Mouse (Mus musculus): ENCODE measurements around the gene Cep44. TPM values are rescaled to one million over a fixed set of nuclear protein-coding genes. Genes with fewer than 3 reads are reported as not detected.

The Cep44 gene
- total RNA-seq (2014; rRNA removed), result 33.8 and 38.9 TPM in 2 replicates
- 19.9 and 20.0 TPM in 2 replicates for polyA plus RNA-seq (2015; fragmentation: Nextera tagmentation; extraction: Ambion mirVana)

- WGBS, result under 1% methylated on average over 53 of the region's 53 CpGs
Observed at GRCm38 (mm10) chr8:56550558-56551360, at the start of gene Cep44, which contains the start of gene Fbxo8. TSS of gene Cep44 (minus strand) at chr8:56551047. TSS of gene Fbxo8 (plus strand) at chr8:56551090.

GRCm38 (mm10) chr8:56591502-56591901, 40.7 kb upstream of the Cep44 start:
- Histone ChIP-seq H3K27me3 (ENCODE audit: insufficient read depth, low read length) (no peaks in the 10 kb centered on the region), H3K9me3 (ENCODE audit: low read length) (no peaks in the 10 kb centered on the region), H3K9ac (no peak overlapping the region), H3K4me3 (ENCODE audit: low read depth, low read length) (no peak overlapping the region), H3K36me3 (ENCODE audit: insufficient read depth) (peaks cover 7% of the 10 kb centered on the region), H3K4me2 (ENCODE audit: low read depth) (no peak overlapping the region), H3K4me1 (ENCODE audit: insufficient read depth) (no peaks in the 10 kb centered on the region), H3K27ac (ENCODE audit: low read depth, low read length) (no peak overlapping the region)
- TF ChIP-seq CTCF (IDR thresholded peaks at IDR 0.05; ENCODE audit: low read depth), result no peak
- 96% methylated on average over 5 of the region's 5 CpGs for WGBS
- no peak for DNase-seq
- ATAC-seq, result no peak

More at GRCm38 (mm10) chr8:56550558-56551360, at the start of gene Cep44, which contains the start of gene Fbxo8:
- Histone ChIP-seq H3K27ac (ENCODE audit: low read depth, low read length) (peak within 1 kb of the TSS; percentile 91), H3K36me3 (ENCODE audit: insufficient read depth) (0 out of 2 replicates have a peak, but pooled peaks cover 4% of the 10 kb centered on the region), H3K4me1 (ENCODE audit: insufficient read depth) (peaks cover 9% of the 10 kb centered on the region; the same call in 1 of the 2 replicates), H3K27me3 (ENCODE audit: insufficient read depth, low read length) (no peaks in the 10 kb centered on the region), H3K4me2 (ENCODE audit: low read depth) (peak within 1 kb of the TSS; percentile 50), H3K9ac (peak within 1 kb of the TSS; percentile 72), H3K4me3 (ENCODE audit: low read depth, low read length) (peak within 1 kb of the TSS; percentile 81), H3K9me3 (ENCODE audit: low read length) (no peaks in the 10 kb centered on the region)
- ATAC-seq (peak; percentile 89), DNase-seq (peak; percentile 96)
- TF ChIP-seq CTCF (IDR thresholded peaks at IDR 0.05; ENCODE audit: low read depth), result no peak

GRCm38 (mm10) chr8:56591084-56591483, 40.2 kb upstream of the Cep44 start:
- Histone ChIP-seq H3K4me3 (ENCODE audit: low read depth, low read length) (no peak overlapping the region), H3K9me3 (ENCODE audit: low read length) (no peaks in the 10 kb centered on the region), H3K4me1 (ENCODE audit: insufficient read depth) (no peaks in the 10 kb centered on the region), H3K4me2 (ENCODE audit: low read depth) (no peak overlapping the region), H3K36me3 (ENCODE audit: insufficient read depth) (peaks cover 7% of the 10 kb centered on the region), H3K27ac (ENCODE audit: low read depth, low read length) (no peak overlapping the region), H3K9ac (no peak overlapping the region), H3K27me3 (ENCODE audit: insufficient read depth, low read length) (no peaks in the 10 kb centered on the region)
- TF ChIP-seq CTCF (IDR thresholded peaks at IDR 0.05; ENCODE audit: low read depth), result no peak
- ATAC-seq (no peak), DNase-seq (no peak)
- WGBS, result 98% methylated on average over 1 of the region's 1 CpGs

- Histone ChIP-seq H3K4me2 (ENCODE audit: low read depth) (no peak overlapping the region), H3K4me3 (ENCODE audit: low read depth, low read length) (no peak overlapping the region), H3K27ac (ENCODE audit: low read depth, low read length) (no peak overlapping the region), H3K27me3 (ENCODE audit: insufficient read depth, low read length) (no peaks in the 10 kb centered on the region), H3K36me3 (ENCODE audit: insufficient read depth) (peaks cover 7% of the 10 kb centered on the region), H3K9me3 (ENCODE audit: low read length) (no peaks in the 10 kb centered on the region), H3K4me1 (ENCODE audit: insufficient read depth) (no peaks in the 10 kb centered on the region), H3K9ac (no peak overlapping the region)
- WGBS, result 91% methylated on average over 2 of the region's 2 CpGs
- DNase-seq (no peak), ATAC-seq (no peak)
- TF ChIP-seq CTCF (IDR thresholded peaks at IDR 0.05; ENCODE audit: low read depth), result no peak
Observed at GRCm38 (mm10) chr8:56589004-56589403, 38.2 kb upstream of the Cep44 start.

- Histone ChIP-seq H3K27me3 (ENCODE audit: insufficient read depth, low read length) (no peaks in the 10 kb centered on the region), H3K9me3 (ENCODE audit: low read length) (no peaks in the 10 kb centered on the region), H3K36me3 (ENCODE audit: insufficient read depth) (no peaks in the 10 kb centered on the region), H3K4me3 (ENCODE audit: low read depth, low read length) (no peak overlapping the region), H3K9ac (no peak overlapping the region), H3K4me1 (ENCODE audit: insufficient read depth) (no peaks in the 10 kb centered on the region), H3K4me2 (ENCODE audit: low read depth) (no peak overlapping the region), H3K27ac (ENCODE audit: low read depth, low read length) (no peak overlapping the region)
- ATAC-seq, result no peak
- DNase-seq, result no peak
- TF ChIP-seq CTCF (IDR thresholded peaks at IDR 0.05; ENCODE audit: low read depth), result no peak
Observed at GRCm38 (mm10) chr8:56582841-56583240, 32.0 kb upstream of the Cep44 start.

GRCm38 (mm10) chr8:56580918-56581317, 30.1 kb upstream of the Cep44 start:
- Histone ChIP-seq H3K27ac (ENCODE audit: low read depth, low read length) (no peak overlapping the region), H3K27me3 (ENCODE audit: insufficient read depth, low read length) (no peaks in the 10 kb centered on the region), H3K9me3 (ENCODE audit: low read length) (no peaks in the 10 kb centered on the region), H3K36me3 (ENCODE audit: insufficient read depth) (no peaks in the 10 kb centered on the region), H3K4me1 (ENCODE audit: insufficient read depth) (no peaks in the 10 kb centered on the region), H3K4me2 (ENCODE audit: low read depth) (no peak overlapping the region), H3K9ac (no peak overlapping the region), H3K4me3 (ENCODE audit: low read depth, low read length) (no peak overlapping the region)
- ATAC-seq, result no peak
- 93% methylated on average over 4 of the region's 4 CpGs for WGBS
- DNase-seq, result no peak
- no peak for TF ChIP-seq CTCF (IDR thresholded peaks at IDR 0.05; ENCODE audit: low read depth)

- H3K27me3 ChIP-seq (ENCODE audit: insufficient read depth, low read length), result no peaks in the 10 kb centered on the region
- H3K36me3 ChIP-seq (ENCODE audit: insufficient read depth), result peaks cover 15% of the 10 kb centered on the region
- 92% methylated on average over 9 of the region's 9 CpGs for WGBS
- H3K4me3 ChIP-seq (ENCODE audit: low read depth, low read length), result no peak overlapping the region
- no peak overlapping the region for H3K4me2 ChIP-seq (ENCODE audit: low read depth)
- H3K9me3 ChIP-seq (ENCODE audit: low read length), result no peaks in the 10 kb centered on the region
- ATAC-seq, result no peak
- no peak for TF ChIP-seq CTCF (IDR thresholded peaks at IDR 0.05; ENCODE audit: low read depth)
- H3K9ac ChIP-seq, result no peak overlapping the region
- no peak overlapping the region for H3K27ac ChIP-seq (ENCODE audit: low read depth, low read length)
- no peaks in the 10 kb centered on the region for H3K4me1 ChIP-seq (ENCODE audit: insufficient read depth)
- no peak for DNase-seq
Observed at GRCm38 (mm10) chr8:56566856-56567255, 16.0 kb upstream of the Cep44 start.

Measured in forebrain, postnatal 0 days (tissue).